Mouse (Mus musculus) right cerebral cortex, postnatal 36 days (tissue): ENCODE data around the gene Mrpl34.

Source experiments
- DNase-seq, 2 experiments: peaks; one replicate each; pipeline ENCODE4 v3.0.0; 2022; ENCODE audit warnings: low spot score in 2 of 2, mixed read lengths in 1 of 2

Mrpl34 gene

DNA sequence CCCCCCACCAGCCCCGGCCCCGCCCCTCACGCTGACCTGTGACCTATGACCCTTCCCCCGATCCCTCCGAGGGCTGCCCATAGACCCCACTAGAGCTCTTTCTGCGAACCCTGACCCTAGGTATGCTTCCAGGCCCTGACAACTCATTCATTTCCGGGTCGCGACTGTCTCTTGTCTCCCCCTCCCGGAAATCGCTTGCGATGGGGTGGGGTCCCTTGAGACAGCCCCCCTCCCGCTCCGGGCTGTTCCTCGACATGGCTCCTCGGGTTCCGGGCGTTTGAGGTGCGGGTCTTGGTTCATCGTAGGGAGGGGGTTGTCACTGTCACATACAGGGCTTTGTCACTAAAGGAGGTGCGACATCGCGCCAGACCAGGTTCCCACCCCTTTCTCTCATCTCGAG, 4.7 kb downstream of the Mrpl34 start:
- no peak for DNase-seq

DNA sequence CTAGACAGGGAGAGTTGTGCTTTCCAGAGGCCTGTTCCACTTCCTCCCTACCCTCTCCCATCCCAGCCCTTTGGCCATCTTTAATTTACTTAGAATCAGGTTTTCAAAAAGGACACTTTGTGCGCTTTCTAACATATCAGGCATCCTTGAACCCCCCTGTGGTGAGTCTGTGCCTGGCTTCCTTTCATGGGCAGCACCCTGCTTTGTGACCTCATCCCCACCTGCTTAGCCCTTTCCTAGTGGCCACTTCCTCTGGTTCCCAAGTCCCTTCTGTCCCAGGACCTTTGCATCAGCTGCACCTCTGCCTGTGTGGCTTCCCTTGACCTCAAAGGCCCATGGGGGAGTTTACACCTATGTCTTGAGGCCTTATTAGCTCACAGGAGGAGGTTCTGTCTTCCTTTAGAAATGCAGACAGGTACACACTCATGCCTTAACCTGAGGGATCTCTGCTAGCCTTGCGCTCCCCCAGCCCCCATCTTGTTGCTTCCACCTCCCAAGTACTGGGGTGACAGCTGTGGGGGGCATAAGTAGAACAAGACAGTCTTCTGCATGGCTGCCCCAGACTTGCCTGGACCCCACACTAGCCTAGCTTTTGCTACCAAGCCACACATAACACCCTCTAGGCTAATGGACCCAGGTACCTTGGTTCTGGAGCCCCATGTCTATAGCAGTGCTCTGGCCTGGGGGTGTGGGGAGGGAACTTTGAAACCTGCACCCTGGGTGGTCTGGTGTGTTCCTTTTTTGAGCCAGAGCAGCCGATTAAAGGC, 5.6 kb downstream of the Mrpl34 start:
- no peak for DNase-seq

DNA sequence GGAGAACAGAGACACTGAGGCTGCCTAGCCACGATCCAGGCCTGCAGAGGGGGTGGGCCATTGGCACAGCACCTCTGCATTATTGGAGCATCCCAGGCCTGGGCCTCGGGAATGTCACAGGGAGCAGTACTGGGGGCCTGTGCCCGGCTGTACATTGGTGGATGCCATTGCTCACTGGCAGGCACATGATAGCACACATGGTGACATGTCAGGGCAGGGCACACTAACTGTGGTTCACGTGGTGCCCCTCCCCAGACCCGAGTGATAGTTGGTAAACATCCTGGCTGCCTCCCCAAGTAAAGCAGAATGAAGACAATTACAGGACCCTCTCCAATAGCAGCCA, 6.1 kb downstream of the Mrpl34 start:
- no peak for DNase-seq

DNA sequence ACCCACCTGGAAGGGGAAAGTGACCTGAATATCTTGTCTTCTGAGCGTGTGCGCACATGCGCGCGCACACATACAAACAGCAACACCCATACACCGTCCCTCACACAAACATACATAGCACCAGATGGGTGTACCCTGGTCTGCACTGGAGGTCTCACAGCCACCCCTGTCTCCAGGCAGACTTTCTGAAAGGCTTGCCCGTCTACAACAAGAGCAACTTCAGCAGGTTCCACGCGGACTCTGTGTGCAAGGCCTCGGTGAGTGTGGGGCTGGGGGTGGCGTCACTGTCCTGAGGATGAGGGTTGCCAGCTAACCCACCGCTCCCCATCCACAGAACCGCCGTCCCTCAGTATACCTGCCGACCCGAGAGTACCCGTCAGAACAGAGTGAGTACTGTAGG, 7.1 kb downstream of the Mrpl34 start:
- no peak for DNase-seq

DNA sequence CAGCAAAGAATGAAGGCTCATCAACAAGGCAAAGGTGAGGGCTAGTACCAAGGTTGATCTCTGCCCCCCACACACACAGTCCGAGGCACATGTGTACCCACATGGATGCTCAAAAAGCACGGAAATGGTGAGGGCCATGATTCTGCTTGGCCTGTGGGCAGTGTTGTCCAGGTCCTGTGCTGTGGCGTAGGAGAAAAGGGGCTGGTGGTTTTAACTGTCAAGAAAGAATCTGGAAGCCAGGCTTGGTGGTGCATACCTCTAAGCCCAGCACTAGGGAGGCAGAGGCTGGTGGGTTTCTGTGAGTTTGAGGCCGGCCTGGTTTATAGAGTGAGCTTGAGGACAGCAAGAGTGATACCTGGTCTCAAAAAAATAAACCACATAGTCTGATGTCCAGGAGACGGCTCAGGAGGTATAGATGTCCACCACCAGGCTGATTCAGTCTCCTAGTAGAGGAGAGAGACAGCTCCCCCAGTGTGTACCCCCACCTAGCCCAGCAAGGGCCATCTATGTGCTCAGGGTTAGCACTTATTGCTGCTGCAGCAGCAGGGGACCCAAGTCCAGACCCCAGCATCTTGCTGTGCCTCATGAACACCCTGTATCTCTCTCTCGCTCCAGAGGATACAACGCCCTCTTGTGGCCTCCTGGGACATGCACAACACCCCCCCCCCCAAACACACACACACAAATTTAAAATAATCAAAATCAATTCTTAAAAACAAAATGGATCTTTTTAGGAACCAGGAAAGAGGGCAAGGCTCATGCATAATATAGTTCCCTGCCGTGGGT, 8.0 kb downstream of the Mrpl34 start:
- DNase-seq: no peak

DNA sequence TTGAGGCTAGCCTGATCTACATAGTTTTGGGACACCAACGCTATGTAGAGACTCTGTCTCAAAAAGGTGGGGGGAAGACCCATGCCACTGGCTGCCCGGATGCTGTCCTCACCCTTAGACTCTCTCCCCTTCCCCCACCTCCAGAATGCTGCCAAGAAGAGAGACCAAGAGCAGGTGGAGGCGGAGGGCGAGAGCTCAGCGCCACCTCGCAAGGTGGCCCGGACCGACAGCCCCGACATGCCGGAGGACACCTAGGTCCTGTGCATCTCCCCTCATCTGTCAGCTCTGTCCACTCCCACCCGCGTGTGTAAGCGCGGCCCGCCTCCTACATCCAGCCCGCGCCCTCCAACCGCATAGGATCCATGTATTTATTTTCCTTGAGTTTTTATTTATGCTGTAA, 9.6 kb downstream of the Mrpl34 start:
- no peak for DNase-seq

DNA sequence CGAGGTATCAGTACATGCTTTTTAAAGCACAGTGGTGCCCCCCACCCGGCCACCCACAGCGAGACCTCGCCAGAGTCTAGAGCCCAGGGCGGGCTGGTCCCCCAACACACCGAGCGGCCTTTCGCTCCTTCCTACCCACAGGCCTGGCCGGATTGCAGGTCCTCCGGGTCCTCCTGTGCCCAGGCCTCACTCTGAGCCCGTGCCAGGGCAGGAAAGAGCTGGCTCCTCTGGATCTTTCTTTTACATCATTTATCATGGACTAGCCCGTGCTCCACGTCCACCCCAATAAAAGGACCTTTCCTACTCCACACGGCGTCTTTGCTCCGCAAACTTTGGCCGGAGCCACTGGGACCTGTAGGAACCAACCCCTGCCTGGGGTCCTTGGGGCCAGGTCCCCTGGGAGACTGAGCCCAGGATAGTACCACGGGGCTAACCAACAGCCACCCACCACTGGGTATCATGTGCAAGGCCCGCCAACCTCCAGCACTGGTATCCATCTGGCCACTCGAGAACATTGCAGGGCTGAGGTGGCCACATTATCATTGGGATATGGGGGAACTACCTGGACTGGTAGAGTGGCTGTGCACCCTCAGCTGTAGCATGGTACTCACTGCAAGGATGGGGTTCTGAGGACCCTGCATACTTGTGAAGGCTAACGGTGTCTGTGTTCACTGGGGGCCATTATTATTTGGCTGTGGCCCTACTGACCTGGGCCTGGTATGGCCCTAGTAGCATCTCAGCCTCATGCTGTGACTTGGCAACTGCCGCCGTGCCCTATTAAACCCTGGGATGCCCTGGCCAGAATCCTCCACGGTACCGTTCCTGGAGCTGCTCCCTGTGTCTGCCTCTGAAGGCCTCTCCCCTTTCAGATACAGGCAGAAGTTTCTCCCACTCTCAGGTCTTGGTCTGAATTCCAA, 10.3 kb downstream of the Mrpl34 start:
- DNase-seq: no peak

- no peak for DNase-seq
Measured at GRCm38 (mm10) chr8:71475702-71476075, 10.9 kb downstream of the Mrpl34 start.

GRCm38 (mm10) chr8:71476099-71476940, 11.6 kb downstream of the Mrpl34 start:
- peak; percentile 68 to 75 for DNase-seq

GRCm38 (mm10) chr8:71477196-71477845, 12.6 kb downstream of the Mrpl34 start:
- no peak for DNase-seq

DNA sequence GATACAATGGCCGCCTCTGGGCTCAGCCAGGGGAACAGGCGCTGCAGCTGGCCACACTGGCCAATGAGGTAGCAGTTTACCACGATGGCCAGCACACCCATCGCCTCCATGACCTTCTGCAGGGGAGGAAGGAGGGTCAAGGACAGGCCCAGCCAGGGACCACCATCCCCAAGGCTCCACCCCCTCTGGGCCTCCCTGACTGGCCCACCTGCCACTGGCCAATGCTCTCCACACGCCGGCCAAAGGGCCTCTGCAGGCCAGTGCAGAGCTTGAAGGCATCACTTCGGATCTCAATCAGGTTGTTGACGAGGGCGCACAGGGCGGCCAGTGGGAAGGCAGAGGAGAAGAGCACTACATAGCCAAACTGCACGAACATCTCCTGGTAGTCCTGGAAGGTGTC, 14.2 kb downstream of the Mrpl34 start:
- DNase-seq: no peak

GRCm38 (mm10) chr8:71483932-71484331, 19.2 kb downstream of the Mrpl34 start:
- DNase-seq: no peak

GRCm38 (mm10) chr8:71484736-71485135, 20.0 kb downstream of the Mrpl34 start:
- no peak for DNase-seq

DNA sequence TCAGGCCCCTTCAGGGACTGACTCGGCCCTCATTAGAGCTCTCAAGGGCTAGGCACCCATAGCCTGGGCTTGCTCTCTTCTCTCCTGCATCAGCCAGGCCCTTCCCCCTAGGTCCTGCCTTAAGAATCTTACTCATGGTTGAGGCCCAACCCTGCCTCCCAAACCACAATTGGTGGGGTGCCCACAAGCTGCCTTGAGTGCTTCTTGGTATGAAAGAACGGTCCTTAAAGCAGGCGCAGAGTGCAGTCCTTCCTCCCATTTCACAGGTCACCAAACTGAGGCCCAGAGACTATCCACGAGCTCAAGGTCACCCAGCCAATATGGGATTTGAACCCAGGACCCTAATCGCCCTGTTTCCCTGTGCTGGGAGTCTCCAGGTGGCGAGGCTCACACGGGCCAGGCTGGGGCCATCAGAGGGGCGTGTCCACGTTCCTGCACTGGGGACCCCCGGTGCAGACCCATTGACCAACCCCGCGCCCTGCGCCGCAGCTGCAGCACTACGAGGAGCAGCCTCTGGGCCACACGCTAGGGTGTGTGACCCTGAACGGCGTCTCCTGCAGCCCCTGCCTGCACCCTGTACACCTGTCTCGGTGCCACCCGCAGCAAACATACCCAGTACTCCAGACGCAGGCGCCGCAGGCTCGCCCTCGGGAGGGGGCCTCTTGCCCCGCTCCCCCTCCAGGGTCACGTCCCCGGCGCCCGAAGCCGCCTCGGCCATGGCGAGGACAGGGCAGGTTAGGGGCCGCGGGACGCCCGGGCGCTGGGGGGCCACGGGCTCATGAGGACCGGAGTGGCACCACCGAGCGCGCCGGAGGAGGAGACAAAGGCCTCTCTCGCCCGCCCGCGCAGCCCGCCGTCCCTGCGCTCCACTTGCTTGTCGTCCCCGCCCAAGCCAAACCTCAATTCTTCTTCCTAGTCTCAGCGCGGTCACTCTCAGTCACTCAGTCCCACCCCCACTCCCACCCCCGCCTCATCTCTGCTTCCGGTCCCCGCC, 20.7 kb downstream of the Mrpl34 start, which contains the start of gene Ano8:
Gene Ano8, minus strand, starts transcription at position 822 of the 994 bp plus-strand sequence.
- peak; percentile 85 to 86 for DNase-seq

DNA sequence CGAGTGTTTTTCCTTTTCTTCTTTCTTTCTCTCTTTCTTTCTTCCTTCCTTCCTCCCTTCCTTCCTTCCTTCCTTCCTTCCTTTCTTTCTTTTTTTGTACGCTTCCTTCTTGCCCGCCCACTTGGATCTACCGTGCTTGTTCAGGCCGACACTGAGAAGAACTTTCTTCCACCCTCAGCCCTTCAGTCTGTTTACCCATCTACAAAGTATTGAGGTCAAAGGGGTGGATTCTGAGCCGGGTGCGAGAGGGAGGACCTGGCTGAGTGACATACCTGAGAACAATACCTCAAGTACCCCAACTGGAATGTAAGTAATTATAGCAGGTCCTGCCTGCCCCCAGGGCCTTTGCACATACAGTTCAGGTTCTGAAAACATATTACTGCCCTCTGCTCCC, 21.4 kb downstream of the Mrpl34 start:
- no peak for DNase-seq

GRCm38 (mm10) chr8:71487691-71488445, 23.1 kb downstream of the Mrpl34 start, which contains the start of gene Gtpbp3:
Gene Gtpbp3, plus strand, starts transcription at chr8:71488103.
- DNase-seq: peak; percentile 73

DNA sequence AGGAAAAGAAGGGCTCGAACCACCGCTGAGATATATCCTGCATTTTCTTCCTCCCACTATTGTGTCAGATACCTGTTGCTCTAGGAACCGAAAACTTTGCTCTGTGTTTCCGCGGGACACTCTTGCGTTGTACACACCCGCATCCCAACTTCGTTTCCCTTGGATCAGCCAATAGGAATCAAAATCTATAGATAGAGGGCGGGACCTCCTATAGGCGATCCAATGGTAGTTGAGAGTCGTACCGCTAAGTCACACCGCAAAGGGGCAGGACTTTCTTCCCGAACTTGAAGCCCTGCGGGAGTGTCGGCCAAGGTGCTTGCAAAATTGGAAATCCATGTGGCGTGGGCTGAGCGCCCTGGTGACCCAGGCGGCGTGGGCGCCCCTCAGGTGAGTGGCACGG, 23.7 kb downstream of the Mrpl34 start:
- peak; percentile 70 to 80 for DNase-seq

GRCm38 (mm10) chr8:71495039-71495438, 30.3 kb downstream of the Mrpl34 start:
- peak in 1 of 2 experiments; percentile 59 for DNase-seq

DNA sequence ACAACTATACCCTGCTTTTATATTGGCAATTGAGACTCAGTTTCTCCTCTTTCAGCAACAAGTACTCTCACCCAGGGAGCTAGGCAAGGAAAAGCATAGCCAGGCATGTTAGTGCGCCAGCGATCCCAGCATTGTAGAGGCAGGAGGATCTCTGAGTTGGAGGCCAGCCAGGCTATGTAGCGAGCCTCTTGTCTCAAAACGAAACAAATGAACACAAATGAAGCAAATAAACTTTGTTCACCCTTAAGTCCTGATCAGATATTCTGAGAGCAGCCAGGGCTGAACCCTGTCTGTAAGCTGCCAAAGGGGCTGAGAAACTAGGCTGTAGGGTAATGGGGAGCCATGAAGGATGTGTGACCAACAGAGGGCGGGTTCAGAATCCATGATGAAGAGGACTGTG, 31.1 kb downstream of the Mrpl34 start:
- DNase-seq: no peak
